Mouse (Mus musculus) urinary bladder, postnatal 25 days (tissue): ENCODE results near the gene Man1c1.
A peak's percentile ranks its signal among the peaks of the same experiment; 100 is the strongest.

ENCODE experiments used
- DNase-seq: peaks from one replicate; pipeline ENCODE4 v3.0.0; 2022; ENCODE audit warnings: low spot score

Gene Man1c1

GRCm38 (mm10) chr4:134638111-134638550 lies 66.0 kb downstream of the Man1c1 start:
- DNase-seq, result no peak

GRCm38 (mm10) chr4:134636406-134636805 lies 67.7 kb downstream of the Man1c1 start:
- DNase-seq, result no peak

- DNase-seq, result no peak
These were observed 70.1 kb downstream of the Man1c1 start for GRCm38 (mm10) chr4:134634001-134634400.

GRCm38 (mm10) chr4:134632131-134632711 lies 71.9 kb downstream of the Man1c1 start:
- DNase-seq, result peak; percentile 44

DNA sequence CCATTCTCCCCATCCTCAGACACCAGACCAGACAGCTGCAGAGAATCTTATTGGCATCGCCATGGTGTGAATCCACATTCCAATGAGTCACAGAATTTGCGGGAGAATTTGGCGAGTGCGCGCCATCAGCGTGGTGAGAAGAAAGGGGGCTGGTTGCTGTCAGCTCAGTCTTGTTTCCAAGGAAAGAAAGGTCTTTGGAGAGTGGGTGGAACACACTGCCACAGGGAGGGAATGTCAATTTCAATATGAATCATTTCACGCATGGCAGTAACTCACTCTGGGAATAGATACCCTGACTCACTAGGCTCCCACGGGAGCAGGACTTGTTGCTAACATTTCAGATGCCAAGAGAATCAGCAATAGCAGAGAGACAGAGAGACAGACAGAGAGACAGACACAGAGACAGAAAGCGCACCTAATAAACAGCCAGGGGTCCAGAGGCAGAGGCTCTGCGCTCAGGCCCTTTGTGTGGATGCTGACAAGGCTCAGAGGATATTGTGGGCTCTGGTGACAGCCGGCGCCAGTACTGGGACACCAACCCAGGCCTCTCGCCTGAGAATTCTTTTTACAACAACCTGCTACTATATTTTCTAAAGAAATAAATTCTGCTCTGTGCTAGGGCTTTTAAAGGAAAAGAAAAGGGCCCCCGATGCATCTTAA lies 72.5 kb downstream of the Man1c1 start:
- no peak for DNase-seq

DNA sequence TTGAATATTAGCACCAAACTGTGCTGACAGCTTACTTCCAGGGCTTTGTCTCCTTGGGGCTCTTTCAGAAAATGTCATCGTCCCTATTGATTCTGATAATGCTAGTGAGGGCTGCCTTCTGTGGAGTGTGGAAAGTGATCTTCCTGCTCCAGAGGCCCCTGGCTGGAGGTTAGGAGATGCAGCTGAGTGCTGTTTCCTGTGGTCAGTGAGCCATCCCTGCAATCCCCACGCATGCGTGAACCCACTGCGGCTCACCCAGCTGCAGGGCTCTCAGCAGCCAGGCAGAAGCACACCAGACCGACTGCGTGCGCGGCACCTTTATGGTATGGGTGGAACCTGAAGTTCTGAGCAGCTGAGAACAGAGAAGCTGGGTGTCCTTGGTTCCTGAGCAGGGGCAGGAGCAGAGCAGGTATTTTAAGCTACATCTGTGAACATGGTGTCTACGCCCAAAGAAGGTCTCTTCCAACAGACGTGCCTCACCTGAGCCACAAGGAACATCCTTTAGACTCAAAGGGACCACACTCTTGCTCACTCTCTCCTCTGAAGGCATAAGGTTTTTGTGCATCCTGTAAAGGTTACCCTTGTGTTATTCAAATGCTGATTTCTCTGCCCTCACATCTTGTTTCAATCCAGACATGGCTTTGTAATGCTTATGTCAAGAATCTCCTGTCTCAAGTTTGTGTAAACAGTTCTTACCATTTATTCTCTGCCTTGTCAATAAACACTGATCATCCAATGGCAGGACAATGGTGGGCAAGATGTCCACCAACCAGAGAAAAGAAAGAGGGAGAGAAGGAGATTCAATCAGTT lies 75.3 kb downstream of the Man1c1 start:
- DNase-seq, result no peak

DNA sequence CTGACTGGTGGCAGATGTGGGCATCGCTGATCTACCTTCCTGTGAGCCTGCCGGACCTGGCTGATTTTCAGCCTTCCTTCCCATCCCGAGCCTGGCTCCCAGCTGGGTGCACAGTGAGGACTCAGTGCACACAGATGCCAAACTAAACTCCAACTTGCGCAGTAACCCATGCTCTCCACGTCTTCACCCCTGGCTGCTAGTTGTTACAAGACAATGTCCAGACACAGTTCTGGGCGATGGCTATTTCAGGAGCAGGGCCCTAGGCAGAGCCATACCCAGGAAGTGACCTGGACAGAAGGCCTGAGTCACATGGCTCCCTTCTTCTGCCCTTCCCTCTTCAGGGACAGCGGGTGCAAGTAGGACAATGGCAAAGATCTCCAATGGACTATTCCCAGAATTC lies 76.0 kb downstream of the Man1c1 start:
- DNase-seq, result no peak

DNA sequence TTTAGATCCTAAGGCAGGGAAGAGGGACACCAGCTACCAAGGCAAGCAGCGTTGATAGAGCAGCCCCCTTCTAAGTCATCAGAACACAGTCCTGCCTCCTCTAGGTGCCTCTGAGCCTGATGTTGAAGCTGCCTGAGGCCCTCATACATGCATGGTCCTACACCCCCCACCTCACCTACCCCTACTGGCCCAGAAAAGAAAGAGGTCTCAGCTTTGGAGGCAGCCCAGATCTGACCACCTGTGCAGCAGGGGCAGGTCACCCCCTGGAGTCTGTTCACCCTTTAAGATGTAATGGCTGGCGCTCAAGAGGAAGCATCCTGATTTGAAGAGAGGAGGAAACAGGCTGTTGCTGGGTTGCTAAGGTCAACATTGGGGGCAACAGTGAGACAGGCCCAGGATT lies 77.2 kb downstream of the Man1c1 start:
- no peak for DNase-seq

DNA sequence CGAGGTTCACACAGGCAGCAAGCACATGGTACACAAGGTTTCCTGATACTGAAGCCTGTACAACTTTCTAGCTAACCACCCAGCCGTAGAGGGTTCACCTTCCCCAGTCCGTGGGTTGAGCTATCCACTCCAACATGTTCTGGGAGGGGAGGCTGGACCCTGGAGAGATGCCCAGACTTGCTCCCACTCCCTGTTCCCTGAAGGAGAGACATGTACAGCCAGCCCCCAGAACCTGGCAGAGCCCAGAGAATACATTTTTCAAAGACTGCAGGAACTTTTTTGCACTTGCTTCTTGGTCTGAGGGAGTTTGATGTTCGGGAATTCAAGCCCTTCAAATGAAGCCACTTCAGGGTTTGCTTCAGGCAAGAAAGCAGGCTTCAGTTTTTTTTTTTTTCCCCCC lies 77.7 kb downstream of the Man1c1 start:
- no peak for DNase-seq

- no peak for DNase-seq
These were observed 79.8 kb downstream of the Man1c1 start for GRCm38 (mm10) chr4:134624109-134624862.

GRCm38 (mm10) chr4:134621695-134622094 lies 82.4 kb downstream of the Man1c1 start:
- DNase-seq, result no peak

DNA sequence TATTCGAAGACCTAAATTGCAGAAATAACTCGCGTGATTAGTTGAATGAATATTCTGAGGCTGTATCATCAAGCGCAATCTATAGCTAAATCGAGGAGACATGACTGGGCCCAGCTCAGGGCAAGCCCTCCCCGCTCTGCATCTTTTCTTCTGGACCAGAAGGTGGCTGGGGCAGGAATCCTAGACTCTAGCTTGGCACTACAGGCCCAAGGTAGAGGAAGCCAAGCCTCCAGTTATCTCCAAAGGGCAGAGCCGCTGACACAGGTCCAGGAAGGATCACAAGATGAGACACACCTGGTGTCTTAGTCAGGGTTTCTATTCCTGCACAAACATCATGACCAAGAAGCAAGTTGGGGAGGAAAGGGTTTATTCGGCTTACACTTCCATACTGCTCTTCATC lies 83.8 kb downstream of the Man1c1 start:
- no peak for DNase-seq

DNA sequence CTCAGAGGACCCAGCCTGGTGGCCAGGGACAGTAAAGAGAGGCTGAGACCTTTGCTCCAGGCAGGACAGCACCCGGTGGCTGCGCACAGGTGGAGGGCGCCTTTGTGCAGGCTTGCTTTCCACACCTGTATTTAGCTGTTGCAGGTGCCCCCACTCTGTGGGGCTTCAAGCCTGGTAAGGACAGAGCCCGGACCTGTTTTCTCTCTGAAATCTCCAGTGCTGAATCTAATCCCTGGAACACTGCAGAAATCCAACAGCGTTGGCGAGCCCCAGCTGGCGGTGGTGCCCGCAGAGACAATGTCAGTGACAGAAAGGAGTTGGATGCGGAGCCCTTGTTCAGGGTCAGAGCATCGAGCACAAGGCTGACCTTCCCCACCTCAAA lies 84.6 kb downstream of the Man1c1 start:
- no peak for DNase-seq

DNA sequence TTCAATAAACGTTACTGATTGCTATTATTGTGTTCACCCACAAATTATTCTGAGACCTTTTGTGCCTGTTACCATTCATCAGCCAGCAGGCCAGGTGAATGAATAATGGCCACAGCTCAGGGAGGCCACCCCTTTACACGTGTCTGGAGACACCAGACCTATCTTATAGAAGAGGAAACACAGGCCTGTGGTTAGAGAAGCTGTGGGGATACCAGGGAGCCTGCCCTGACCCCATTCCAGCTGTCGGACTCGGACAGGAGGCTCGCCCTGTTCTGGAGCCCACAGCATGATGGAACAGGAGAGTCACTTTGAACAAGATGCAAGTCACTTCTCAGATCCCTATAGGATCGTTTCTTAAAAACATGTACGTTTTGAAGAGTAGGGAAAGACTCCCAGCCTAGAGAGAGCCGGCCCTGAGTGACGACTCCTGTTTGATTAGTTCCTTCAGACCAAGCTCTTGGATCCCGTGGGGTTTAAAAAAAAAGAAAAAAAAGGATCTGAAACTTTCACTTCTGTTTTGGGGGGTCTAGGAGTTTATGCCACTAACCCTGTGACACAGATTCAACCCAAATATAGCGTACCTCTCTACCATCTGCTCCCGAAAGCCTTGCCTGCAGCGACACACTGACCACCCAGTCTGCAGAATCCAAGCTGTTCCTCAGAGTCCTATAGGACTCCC lies 85.1 kb downstream of the Man1c1 start:
- DNase-seq, result no peak

DNA sequence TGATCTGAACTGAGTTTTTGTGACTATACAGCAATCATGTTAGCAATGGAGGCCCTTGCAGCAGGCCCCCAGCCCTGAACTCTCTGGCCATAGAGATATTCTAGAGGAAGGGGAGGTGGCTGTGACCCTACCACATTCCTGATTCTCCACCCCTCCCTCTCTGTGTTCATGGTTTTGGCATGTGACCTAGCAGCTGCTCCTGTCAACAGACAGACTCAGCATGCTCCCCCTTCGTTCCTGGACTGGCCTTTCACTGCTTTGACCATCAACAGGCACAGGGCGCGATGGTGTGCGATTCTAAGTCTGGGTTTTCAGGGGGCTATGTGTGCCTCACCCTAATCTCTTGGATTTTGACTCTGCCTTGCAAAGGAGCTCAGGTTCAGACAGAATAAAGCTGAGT lies 86.3 kb downstream of the Man1c1 start:
- DNase-seq, result no peak

- no peak for DNase-seq
These were observed 88.0 kb downstream of the Man1c1 start for GRCm38 (mm10) chr4:134615929-134616625.

DNA sequence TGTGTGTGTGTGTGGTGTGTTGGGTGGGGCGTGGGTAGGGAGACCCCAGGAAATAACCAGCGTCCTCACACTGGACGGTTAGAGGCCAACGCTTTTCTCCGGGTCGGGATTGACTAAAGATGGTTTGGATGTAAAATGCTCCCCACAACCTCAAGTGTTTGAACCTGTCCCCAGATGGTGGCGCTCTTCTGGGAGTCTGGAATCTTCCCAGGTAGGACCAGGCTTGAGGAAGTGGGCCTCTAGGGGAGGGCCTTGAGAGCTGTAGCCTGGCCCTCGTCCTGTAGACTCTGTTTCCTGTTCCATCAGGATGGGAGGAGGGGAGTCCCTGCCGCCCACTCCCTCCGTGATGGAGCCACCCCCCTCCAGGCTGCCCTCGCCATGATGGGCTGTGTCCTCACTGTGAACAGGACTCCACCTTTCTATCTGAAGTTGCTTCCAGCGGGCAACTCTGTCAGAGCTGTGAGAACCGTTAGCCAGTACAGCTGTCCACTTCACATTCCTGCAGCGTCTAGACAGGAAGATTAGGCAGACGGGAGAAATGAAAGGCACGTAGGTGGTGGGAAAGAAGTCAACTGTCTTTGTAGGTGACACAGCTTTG lies 91.9 kb downstream of the Man1c1 start:
- DNase-seq, result no peak

DNA sequence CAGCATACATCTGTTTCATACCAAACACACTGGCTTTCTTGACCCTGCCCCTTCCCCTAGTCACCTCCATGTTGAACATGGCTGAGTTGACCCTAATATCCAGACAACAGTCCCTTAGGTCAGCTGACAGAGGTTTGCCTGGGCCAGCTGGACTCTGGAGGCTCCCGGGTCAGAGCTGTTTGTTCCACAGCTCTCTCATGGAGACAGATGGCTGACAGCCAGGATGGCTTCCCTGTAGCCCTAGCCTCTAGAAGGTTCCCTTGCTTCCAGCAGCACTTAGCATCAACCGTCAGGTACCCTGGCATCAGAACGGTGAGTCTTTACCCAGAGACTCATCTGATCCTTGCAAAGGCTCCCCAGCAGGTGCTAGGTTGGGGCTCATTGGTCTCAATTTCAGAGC lies 93.5 kb downstream of the Man1c1 start:
- no peak for DNase-seq

DNA sequence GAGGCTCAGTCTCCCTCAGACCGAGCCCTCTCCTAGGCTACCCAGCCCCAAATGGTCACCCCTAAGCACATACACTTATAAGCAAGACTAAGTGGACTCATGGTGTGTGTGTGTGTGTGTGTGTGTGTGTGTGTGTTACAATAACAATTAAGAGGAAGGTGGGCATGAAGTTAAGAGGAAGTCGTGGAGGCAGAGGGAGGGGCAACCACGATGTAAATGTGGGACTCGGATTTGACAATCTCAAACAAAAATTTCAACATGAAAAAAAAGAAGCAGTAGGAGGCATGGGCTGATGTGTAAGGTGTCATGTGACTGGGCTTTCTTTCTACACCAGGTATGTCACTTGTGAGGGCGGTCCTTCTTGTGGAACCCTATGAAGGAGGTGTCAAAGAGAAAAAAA lies 96.4 kb downstream of the Man1c1 start:
- DNase-seq, result no peak

- no peak for DNase-seq
These were observed 98.0 kb downstream of the Man1c1 start for GRCm38 (mm10) chr4:134606054-134606453.

DNA sequence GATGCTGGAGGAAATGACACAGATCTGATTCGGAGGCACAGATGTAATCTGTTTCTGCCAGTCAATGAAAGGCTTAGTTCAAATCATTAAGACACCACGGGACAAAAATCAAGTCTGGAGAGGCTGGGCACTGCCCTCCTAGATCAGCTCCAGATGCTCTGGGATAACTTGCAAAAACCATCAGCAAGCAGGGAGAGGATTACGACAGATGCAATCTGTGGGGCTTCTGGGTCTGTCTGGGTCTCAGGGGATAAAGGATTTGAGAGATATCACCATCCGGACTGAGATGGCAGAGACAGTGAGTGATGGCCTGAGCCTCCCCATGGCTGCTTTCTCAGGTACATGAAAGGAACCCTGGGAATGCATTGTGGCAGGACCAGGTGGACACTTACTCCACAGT lies 99.6 kb downstream of the Man1c1 start:
- DNase-seq, result no peak
